Comparison of ENCODE assay signal across 8 mouse cellular contexts in the genomic region with DNA sequence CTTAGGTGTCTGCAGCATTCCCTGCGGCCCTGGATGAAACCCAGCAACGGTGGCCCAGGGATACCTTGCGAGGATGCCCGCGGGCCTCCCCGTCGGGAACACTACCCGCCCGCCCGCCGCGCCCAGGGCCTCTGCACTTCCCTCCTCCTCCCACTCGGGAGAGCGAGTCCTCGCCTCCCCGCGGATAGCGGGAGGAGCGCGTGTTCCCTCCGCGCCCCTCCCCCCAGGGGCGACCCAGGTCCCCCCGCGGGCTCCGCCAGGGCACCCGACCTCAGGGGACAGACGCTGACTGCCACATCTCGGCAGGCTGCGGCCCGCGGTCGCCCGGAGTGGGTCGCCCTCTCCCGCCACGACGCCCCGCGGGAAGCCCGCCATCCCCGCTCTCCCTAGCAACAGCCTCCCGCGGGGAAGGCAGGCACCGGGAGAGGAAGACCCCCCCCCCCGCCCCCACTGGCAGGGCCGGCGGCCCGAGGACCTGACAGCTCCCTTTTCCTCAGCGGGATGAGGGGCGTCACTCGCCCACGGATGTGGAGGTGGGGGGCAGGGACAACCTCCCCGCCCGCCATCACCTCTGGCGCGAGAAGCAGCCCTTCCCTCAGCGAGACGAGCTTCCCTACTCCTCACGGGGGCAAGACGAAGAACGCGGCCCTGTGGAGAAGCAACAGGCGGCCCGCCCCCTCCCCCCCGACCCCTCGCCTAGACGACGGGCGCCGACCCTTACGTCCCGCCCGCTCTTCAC. TPM values are rescaled to one million over a fixed set of nuclear protein-coding genes. Genes with fewer than 3 reads are reported as not detected.
DNase-seq lines count a peak whose midpoint lies in the region; ATAC-seq and TF ChIP-seq lines count a peak whose summit lies in the region.

No protein-coding gene starts in this region.

- H3K9ac ChIP-seq in heart, embryonic 13.5 days, result peak overlapping the region; percentile 95

- WGBS in embryonic facial prominence, embryonic 10.5 days, result under 1% methylated on average over 74 of the region's 74 CpGs
- under 1% methylated on average over 65 of the region's 74 CpGs for WGBS in heart, embryonic 13.5 days
- under 1% methylated on average over 66 of the region's 74 CpGs for WGBS in lung, adult 2 months

- H3K4me3 ChIP-seq in embryonic facial prominence, embryonic 10.5 days, result peak overlapping the region; percentile 98
- peak overlapping the region; percentile 92 for H3K4me3 ChIP-seq in heart, embryonic 13.5 days
- peak overlapping the region; percentile 72 for H3K4me3 ChIP-seq in lung, adult 2 months (replicated peaks; ENCODE audit: extremely low read depth, low read depth, low read length)

- TF ChIP-seq CTCF in lung, adult 2 months (IDR thresholded peaks at IDR 0.05; ENCODE audit: insufficient read depth, low read length), result no peak

- H3K27me3 ChIP-seq in embryonic facial prominence, embryonic 10.5 days (replicated peaks; ENCODE audit: low read depth, poor library complexity, severe bottlenecking), result no peaks in the 10 kb centered on the region
- H3K27me3 ChIP-seq in heart, embryonic 13.5 days (replicated peaks), result no peaks in the 10 kb centered on the region

- ATAC-seq in heart, embryonic 13.5 days (ENCODE audit: extremely low read depth, insufficient number of reproducible peaks, low FRiP score, low TSS enrichment), result peak; percentile 37

- peaks cover 21% of the 10 kb centered on the region for H3K36me3 ChIP-seq in embryonic facial prominence, embryonic 10.5 days (replicated peaks)
- peaks cover 12% of the 10 kb centered on the region; the same call in 1 of the 2 replicates for H3K36me3 ChIP-seq in heart, embryonic 13.5 days

- peak; percentile 28; the same call in 1 of the 2 replicates for TF ChIP-seq POLR2A in lung, adult 2 months (IDR thresholded peaks at IDR 0.05; ENCODE audit: borderline replicate concordance, extremely low read depth, low read depth, low read length)

- H3K27ac ChIP-seq in embryonic facial prominence, embryonic 10.5 days (replicated peaks), result peak overlapping the region; percentile 97
- peak overlapping the region; percentile 93 for H3K27ac ChIP-seq in heart, embryonic 13.5 days (replicated peaks)

- peaks cover 30% of the 10 kb centered on the region for H3K4me1 ChIP-seq in embryonic facial prominence, embryonic 10.5 days
- H3K4me1 ChIP-seq in heart, embryonic 13.5 days, result peaks cover 30% of the 10 kb centered on the region
- peaks cover 4% of the 10 kb centered on the region for H3K4me1 ChIP-seq in lung, adult 2 months (ENCODE audit: control insufficient read depth, insufficient read depth, low read length)

- DNase-seq in B cell, adult 2 months, result peak; percentile 47 to 54
- peak; percentile 58 to 64 for DNase-seq in adrenal gland, adult 18-20 months (ENCODE audit: low spot score in 2 of 2)
- DNase-seq in embryonic facial prominence, embryonic 10.5 days (ENCODE audit: low spot score), result peak; percentile 74
- peak; percentile 29 to 66 for DNase-seq in kidney, postnatal 36 days
- DNase-seq in lung, adult 2 months, result peak; percentile 60
- DNase-seq in ovary, postnatal 10 days (ENCODE audit: low spot score), result peak; percentile 49
- DNase-seq in thymus, postnatal 14 days, result peak; percentile 69

- peak overlapping the region; percentile 79 for H3K4me2 ChIP-seq in heart, embryonic 13.5 days

- H3K9me3 ChIP-seq in embryonic facial prominence, embryonic 10.5 days, result no peaks in the 10 kb centered on the region
- no peaks in the 10 kb centered on the region for H3K9me3 ChIP-seq in heart, embryonic 13.5 days

RNA-seq across cellular contexts. Expression of gene S100pbp, which starts 0.6 kb away (rescaled TPM):
- total RNA-seq in adrenal gland, adult 18-20 months (2021), result 10 to 100 TPM; 17.6 to 19.9 TPM
- polyA plus RNA-seq in embryonic facial prominence, embryonic 10.5 days (2016; fragmentation: Nextera tagmentation; extraction: Ambion mirVana), result 29.5 and 29.8 TPM in 2 replicates
- 12.3 and 14.3 TPM in 2 replicates for polyA plus RNA-seq in heart, embryonic 13.5 days (2015; fragmentation: Nextera tagmentation; extraction: Ambion mirVana)
- polyA plus RNA-seq in lung, adult 2 months (2012; rRNA removed), result 8.5 and 10.5 TPM in 2 replicates

RNA-seq across cellular contexts. Expression of gene Yars, which starts 0.6 kb away (rescaled TPM):
- total RNA-seq in adrenal gland, adult 18-20 months (2021), result 10 to 100 TPM; 77.3 to 77.4 TPM
- 96.0 and 105 TPM in 2 replicates for polyA plus RNA-seq in embryonic facial prominence, embryonic 10.5 days (2016; fragmentation: Nextera tagmentation; extraction: Ambion mirVana)
- 49.8 and 52.0 TPM in 2 replicates for polyA plus RNA-seq in heart, embryonic 13.5 days (2015; fragmentation: Nextera tagmentation; extraction: Ambion mirVana)
- 9.0 and 15.4 TPM in 2 replicates for polyA plus RNA-seq in lung, adult 2 months (2012; rRNA removed)

RNA-seq across cellular contexts. Expression of gene Fndc5, which starts 52.2 kb away (rescaled TPM):
- total RNA-seq in adrenal gland, adult 18-20 months (2021), result 1 to 10 TPM; 2.1 to 6.3 TPM
- polyA plus RNA-seq in embryonic facial prominence, embryonic 10.5 days (2016; fragmentation: Nextera tagmentation; extraction: Ambion mirVana), result 1.5 TPM in 2 replicates
- 5.6 and 7.1 TPM in 2 replicates for polyA plus RNA-seq in heart, embryonic 13.5 days (2015; fragmentation: Nextera tagmentation; extraction: Ambion mirVana)
- 4.5 and 5.5 TPM in 2 replicates for polyA plus RNA-seq in lung, adult 2 months (2012; rRNA removed)

Comparison
In these comparisons a context has a peak if more than half of its experiments do, and no peak if none do; other contexts are left out.
1. Peak in every context shown above with its lines: DNase-seq, ATAC-seq, H3K4me3 ChIP-seq and H3K27ac ChIP-seq.